Mouse (Mus musculus): Measurements from ENCODE around the gene Dlg1. TPM values are rescaled to one million over a fixed set of nuclear protein-coding genes. Genes with fewer than 3 reads are reported as not detected.

The Dlg1 gene
- polyA plus RNA-seq, 1 experiment from 2014 or later, result 24.7 TPM

GRCm38 (mm10) chr16:31875391-31875790 is 212.1 kb downstream of the Dlg1 start:
- Histone ChIP-seq H3K9ac (replicated peaks) (no peak overlapping the region), H3K27ac (replicated peaks) (no peak overlapping the region), H3K4me1 (no peaks in the 10 kb centered on the region), H3K36me3 (peaks cover 17% of the 10 kb centered on the region; the same call in 1 of the 2 replicates), H3K9me3 (no peaks in the 10 kb centered on the region), H3K4me3 (no peak overlapping the region), H3K27me3 (peaks cover 9% of the 10 kb centered on the region), H3K4me2 (replicated peaks) (no peak overlapping the region)
- WGBS, result 94% methylated on average over 4 of the region's 4 CpGs
- no peak for ATAC-seq (ENCODE audit: low FRiP score, low read depth)

- no peak overlapping the region for H3K4me2 ChIP-seq (replicated peaks)
- 86% methylated on average over 10 of the region's 10 CpGs for WGBS
- H3K27me3 ChIP-seq, result peaks cover 9% of the 10 kb centered on the region
- no peak overlapping the region for H3K9ac ChIP-seq (replicated peaks)
- no peak overlapping the region for H3K27ac ChIP-seq (replicated peaks)
- peaks cover 15% of the 10 kb centered on the region; the same call in 1 of the 2 replicates for H3K36me3 ChIP-seq
- no peak overlapping the region for H3K4me3 ChIP-seq
- ATAC-seq (ENCODE audit: low FRiP score, low read depth), result no peak
- no peaks in the 10 kb centered on the region for H3K4me1 ChIP-seq
- H3K9me3 ChIP-seq, result no peaks in the 10 kb centered on the region
These were observed 213.1 kb downstream of the Dlg1 start for GRCm38 (mm10) chr16:31876386-31876785.

GRCm38 (mm10) chr16:31878052-31878451 is 214.8 kb downstream of the Dlg1 start:
- no peaks in the 10 kb centered on the region for H3K4me1 ChIP-seq
- 65% methylated on average over 6 of the region's 6 CpGs for WGBS

GRCm38 (mm10) chr16:31878573-31879257 is 215.5 kb downstream of the Dlg1 start, which contains the start of gene Meltf:
TSS of gene Meltf (plus strand) at chr16:31878810.
- peaks cover 14% of the 10 kb centered on the region; the same call in 1 of the 2 replicates for H3K36me3 ChIP-seq
- peaks cover 4% of the 10 kb centered on the region for H3K4me1 ChIP-seq
- peak within 1 kb of the TSS; percentile 19; the same call in 1 of the 2 replicates for H3K4me2 ChIP-seq (replicated peaks)
- H3K9me3 ChIP-seq, result no peaks in the 10 kb centered on the region
- WGBS, result 37% methylated on average over 21 of the region's 21 CpGs
- ATAC-seq (ENCODE audit: low FRiP score, low read depth), result peak; percentile 63; the same call in 1 of the 2 replicates
- H3K4me3 ChIP-seq, result no peak within 1 kb of the TSS
- H3K27me3 ChIP-seq, result peaks cover 15% of the 10 kb centered on the region
- no peak within 1 kb of the TSS for H3K27ac ChIP-seq (replicated peaks)
- H3K9ac ChIP-seq (replicated peaks), result no peak within 1 kb of the TSS

More at GRCm38 (mm10) chr16:31878052-31878451, 214.8 kb downstream of the Dlg1 start:
- Histone ChIP-seq H3K36me3 (peaks cover 15% of the 10 kb centered on the region; the same call in 1 of the 2 replicates), H3K9ac (replicated peaks) (no peak overlapping the region), H3K27ac (replicated peaks) (no peak overlapping the region), H3K4me3 (no peak overlapping the region), H3K4me2 (replicated peaks) (no peak overlapping the region), H3K9me3 (no peaks in the 10 kb centered on the region), H3K27me3 (peaks cover 15% of the 10 kb centered on the region)
- ATAC-seq (ENCODE audit: low FRiP score, low read depth), result no peak

- H3K27me3 ChIP-seq, result peaks cover 18% of the 10 kb centered on the region
- ATAC-seq (ENCODE audit: low FRiP score, low read depth), result no peak
- H3K4me1 ChIP-seq, result peaks cover 9% of the 10 kb centered on the region
- H3K9me3 ChIP-seq, result no peaks in the 10 kb centered on the region
- H3K9ac ChIP-seq (replicated peaks), result no peak overlapping the region
- H3K36me3 ChIP-seq, result no peaks in the 10 kb centered on the region
- H3K4me3 ChIP-seq, result no peak overlapping the region
- no peak overlapping the region for H3K4me2 ChIP-seq (replicated peaks)
- 86% methylated on average over 8 of the region's 8 CpGs for WGBS
- no peak overlapping the region for H3K27ac ChIP-seq (replicated peaks)
These were observed 217.1 kb downstream of the Dlg1 start for GRCm38 (mm10) chr16:31880146-31880840.

- Histone ChIP-seq H3K27ac (replicated peaks) (no peak overlapping the region), H3K9ac (replicated peaks) (no peak overlapping the region), H3K4me3 (no peak overlapping the region), H3K27me3 (peaks cover 21% of the 10 kb centered on the region), H3K4me1 (peaks cover 9% of the 10 kb centered on the region), H3K4me2 (replicated peaks) (no peak overlapping the region), H3K36me3 (no peaks in the 10 kb centered on the region), H3K9me3 (no peaks in the 10 kb centered on the region)
- WGBS, result 55% methylated on average over 9 of the region's 9 CpGs
- ATAC-seq (ENCODE audit: low FRiP score, low read depth), result no peak
These were observed 219.2 kb downstream of the Dlg1 start for GRCm38 (mm10) chr16:31882381-31882908.

GRCm38 (mm10) chr16:31883302-31883701 is 220.1 kb downstream of the Dlg1 start:
- Histone ChIP-seq H3K4me2 (replicated peaks) (no peak overlapping the region), H3K4me3 (no peak overlapping the region), H3K9me3 (no peaks in the 10 kb centered on the region), H3K27me3 (peaks cover 21% of the 10 kb centered on the region), H3K27ac (replicated peaks) (no peak overlapping the region), H3K4me1 (peaks cover 9% of the 10 kb centered on the region), H3K9ac (replicated peaks) (no peak overlapping the region), H3K36me3 (no peaks in the 10 kb centered on the region)
- 80% methylated on average over 14 of the region's 14 CpGs for WGBS
- no peak for ATAC-seq (ENCODE audit: low FRiP score, low read depth)

GRCm38 (mm10) chr16:31883902-31884301 is 220.7 kb downstream of the Dlg1 start:
- Histone ChIP-seq H3K4me1 (peaks cover 9% of the 10 kb centered on the region), H3K36me3 (no peaks in the 10 kb centered on the region), H3K4me3 (no peak overlapping the region), H3K9ac (replicated peaks) (no peak overlapping the region; the same call in 1 of the 2 replicates), H3K27ac (replicated peaks) (no peak overlapping the region), H3K27me3 (peaks cover 19% of the 10 kb centered on the region), H3K9me3 (no peaks in the 10 kb centered on the region), H3K4me2 (replicated peaks) (0 out of 2 replicates have a peak overlapping the region, but pooled peaks have one; percentile 6)
- WGBS, result 27% methylated on average over 6 of the region's 6 CpGs
- ATAC-seq (ENCODE audit: low FRiP score, low read depth), result peak; percentile 49; the same call in 1 of the 2 replicates

GRCm38 (mm10) chr16:31890907-31891306 is 227.7 kb downstream of the Dlg1 start:
- no peak overlapping the region for H3K4me2 ChIP-seq (replicated peaks)
- H3K27ac ChIP-seq (replicated peaks), result no peak overlapping the region
- WGBS, result 66% methylated on average over 7 of the region's 7 CpGs
- H3K9me3 ChIP-seq, result no peaks in the 10 kb centered on the region
- H3K4me3 ChIP-seq, result no peak overlapping the region
- no peak for ATAC-seq (ENCODE audit: low FRiP score, low read depth)
- H3K27me3 ChIP-seq, result peaks cover 5% of the 10 kb centered on the region; the same call in 1 of the 2 replicates
- H3K36me3 ChIP-seq, result no peaks in the 10 kb centered on the region
- no peak overlapping the region for H3K9ac ChIP-seq (replicated peaks)
- no peaks in the 10 kb centered on the region for H3K4me1 ChIP-seq

- ATAC-seq (ENCODE audit: low FRiP score, low read depth), result no peak
These were observed 230.3 kb downstream of the Dlg1 start for GRCm38 (mm10) chr16:31893396-31894141.

GRCm38 (mm10) chr16:31896971-31897774 is 233.9 kb downstream of the Dlg1 start:
- no peaks in the 10 kb centered on the region for H3K36me3 ChIP-seq
- H3K4me2 ChIP-seq (replicated peaks), result peak overlapping the region; percentile 55
- H3K9me3 ChIP-seq, result peaks cover 3% of the 10 kb centered on the region; the same call in 1 of the 2 replicates
- ATAC-seq (ENCODE audit: low FRiP score, low read depth), result peak; percentile 58
- no peak overlapping the region for H3K27ac ChIP-seq (replicated peaks)
- H3K27me3 ChIP-seq, result peaks cover 4% of the 10 kb centered on the region
- peak overlapping the region; percentile 28 for H3K4me3 ChIP-seq
- H3K9ac ChIP-seq (replicated peaks), result peak overlapping the region; percentile 46
- H3K4me1 ChIP-seq, result peaks cover 14% of the 10 kb centered on the region
- 9% methylated on average over 29 of the region's 29 CpGs for WGBS

More at GRCm38 (mm10) chr16:31893396-31894141, 230.3 kb downstream of the Dlg1 start:
- 69% methylated on average over 5 of the region's 5 CpGs for WGBS
- no peaks in the 10 kb centered on the region for H3K36me3 ChIP-seq
- H3K27me3 ChIP-seq, result peaks cover 7% of the 10 kb centered on the region
- H3K9ac ChIP-seq (replicated peaks), result no peak overlapping the region
- H3K4me3 ChIP-seq, result no peak overlapping the region
- peaks cover 12% of the 10 kb centered on the region for H3K4me1 ChIP-seq
- no peak overlapping the region for H3K4me2 ChIP-seq (replicated peaks)
- no peak overlapping the region for H3K27ac ChIP-seq (replicated peaks)
- no peaks in the 10 kb centered on the region for H3K9me3 ChIP-seq

Data from midbrain, embryonic 12.5 days (tissue).